Mouse (Mus musculus) Patski (cell line): ENCODE data around the gene Farp1. TPM values are rescaled to one million over a fixed set of nuclear protein-coding genes. Genes with fewer than 3 reads are reported as not detected.

Experiments used
- ATAC-seq: fragments of 100-300 bp; one replicate; pipeline ENCODE4 v1.8.0; 2021
- CTCF ChIA-PET: fragments of 350-600 bp; sonication (Branson Sonifier 250); formaldehyde crosslinking; loops from one replicate; lab custom pipeline; 2022; ENCODE audit warnings: inconsistent platforms; lab: Charles Lee
- POLR2A ChIA-PET: fragments of 350-600 bp; sonication (Branson Sonifier 250); formaldehyde crosslinking; loops from one replicate; lab custom pipeline; 2022; ENCODE audit warnings: antibody characterized with exemption, inconsistent platforms; lab: Charles Lee
- DNase-seq: peaks from one replicate; pipeline ENCODE4 v3.0.0-alpha.2; 2011; ENCODE audit warnings: low read depth, low spot score
- H3K27me3 ChIP-seq: fragments of 371-371 bp; one replicate; pipeline ENCODE4 v1.5.1; 2021
- CTCF ChIP-seq: fragments of 100-300 bp; IDR thresholded peaks from one replicate; pipeline ENCODE4 v1.5.1; 2021
- in situ Hi-C: fragments of 300-500 bp; cut with MboI; formaldehyde crosslinking; loops from 3 replicates; pipeline ENCODE4 v1.11.1; 2018; ENCODE audit warnings: low pct_unique_long_range_greater_than_20kb, mixed read lengths
- polyA plus RNA-seq: library from polyadenylated mRNA; unstranded; gene quantifications from one replicate; pipeline ENCODE4 v1.2.3, GENCODE M21; 2021

Gene Farp1
- polyA plus RNA-seq, 1 experiment from 2014 or later = 96.8 TPM

GRCm38 (mm10) chr14:121214636-121215257, 179.7 kb downstream of the Farp1 start:
- POLR2A ChIA-PET = interaction anchor here (1.2 to 1.6 kb wide), 2 partner anchors 32 to 179 kb away, joined by 3 to 4 read pairs; partner anchors contain the start of gene Farp1
- no peak for TF ChIP-seq CTCF
- CTCF ChIA-PET = no interaction called here
- ATAC-seq (no peak), DNase-seq (no peak)
- H3K27me3 ChIP-seq = no peaks in the 10 kb centered on the region
- in situ Hi-C loops = no loop called here

- ATAC-seq = no peak
- TF ChIP-seq CTCF = no peak
- in situ Hi-C loops = no loop called here
- ChIA-PET CTCF (no interaction called here), POLR2A (no interaction called here)
- no peaks in the 10 kb centered on the region for H3K27me3 ChIP-seq
- DNase-seq = no peak
These were observed 180.8 kb downstream of the Farp1 start for GRCm38 (mm10) chr14:121215817-121216216.

- ATAC-seq (peak; percentile 21), DNase-seq (no peak)
- no peaks in the 10 kb centered on the region for H3K27me3 ChIP-seq
- POLR2A ChIA-PET = no interaction called here
- in situ Hi-C loops = no loop called here
- TF ChIP-seq CTCF = no peak
- CTCF ChIA-PET = no interaction called here
These were observed 181.7 kb downstream of the Farp1 start for GRCm38 (mm10) chr14:121216672-121217071.

DNA sequence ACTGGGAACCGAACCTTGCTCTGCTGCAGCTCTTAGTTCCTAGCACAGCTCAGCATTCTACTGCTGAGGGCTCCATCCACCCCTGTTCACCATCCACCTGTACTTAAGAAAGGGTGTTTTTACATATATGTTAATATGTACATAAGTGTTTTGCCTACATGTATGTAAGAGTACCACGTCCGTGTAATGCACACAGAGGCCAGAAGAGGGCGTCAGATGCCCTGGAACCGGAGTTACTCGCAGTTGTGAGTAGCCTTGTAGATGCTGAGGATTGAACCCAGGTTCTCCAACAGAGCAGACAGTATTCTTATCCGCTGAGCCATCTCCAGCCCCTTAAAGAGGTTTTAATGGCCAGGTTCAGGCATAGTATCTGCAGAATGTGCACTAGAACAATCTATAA, 183.6 kb downstream of the Farp1 start:
- no peaks in the 10 kb centered on the region for H3K27me3 ChIP-seq
- in situ Hi-C loops = no loop called here
- ChIA-PET POLR2A (interaction anchor here (0.6 kb wide), 2 partner anchors 20 to 158 kb away, joined by 3 to 7 read pairs; no protein-coding TSS in a partner anchor), CTCF (interaction anchor here (0.8 to 1.5 kb wide), 4 partner anchors 27 to 183 kb away, joined by 3 to 6 read pairs (median 3); partner anchors contain the start of gene Farp1)
- DNase-seq = no peak
- peak; percentile 70 for TF ChIP-seq CTCF
- no peak for ATAC-seq

GRCm38 (mm10) chr14:121219226-121220039, 184.4 kb downstream of the Farp1 start:
- ATAC-seq (no peak), DNase-seq (no peak)
- CTCF ChIA-PET = interaction anchor here (0.8 to 1.5 kb wide), 4 partner anchors 29 to 184 kb away, joined by 3 to 6 read pairs (median 3); partner anchors contain the start of gene Farp1
- in situ Hi-C loops = no loop called here
- POLR2A ChIA-PET = interaction anchor here (0.7 kb wide), 1 partner anchor 126 kb away, joined by 3 read pairs; no protein-coding TSS in a partner anchor
- H3K27me3 ChIP-seq = no peaks in the 10 kb centered on the region
- TF ChIP-seq CTCF = no peak

- DNase-seq = no peak
- ChIA-PET CTCF (interaction anchor here (0.8 to 1.0 kb wide), 2 partner anchors 40 to 99 kb away, joined by 3 read pairs; no protein-coding TSS in a partner anchor), POLR2A (interaction anchor here (0.7 kb wide), 1 partner anchor 127 kb away, joined by 3 read pairs; no protein-coding TSS in a partner anchor)
- no peak for ATAC-seq
- in situ Hi-C loops = no loop called here
- no peak for TF ChIP-seq CTCF
- H3K27me3 ChIP-seq = no peaks in the 10 kb centered on the region
These were observed 185.0 kb downstream of the Farp1 start for GRCm38 (mm10) chr14:121220040-121220322.

- ChIA-PET CTCF (interaction anchor here (0.7 to 1.0 kb wide), 3 partner anchors 17 to 99 kb away, joined by 3 read pairs; no protein-coding TSS in a partner anchor), POLR2A (no interaction called here)
- peak; percentile 39 for TF ChIP-seq CTCF
- in situ Hi-C loops = no loop called here
- no peak for DNase-seq
- no peak for ATAC-seq
- no peaks in the 10 kb centered on the region for H3K27me3 ChIP-seq
These were observed 185.7 kb downstream of the Farp1 start for GRCm38 (mm10) chr14:121220723-121221122.

DNA sequence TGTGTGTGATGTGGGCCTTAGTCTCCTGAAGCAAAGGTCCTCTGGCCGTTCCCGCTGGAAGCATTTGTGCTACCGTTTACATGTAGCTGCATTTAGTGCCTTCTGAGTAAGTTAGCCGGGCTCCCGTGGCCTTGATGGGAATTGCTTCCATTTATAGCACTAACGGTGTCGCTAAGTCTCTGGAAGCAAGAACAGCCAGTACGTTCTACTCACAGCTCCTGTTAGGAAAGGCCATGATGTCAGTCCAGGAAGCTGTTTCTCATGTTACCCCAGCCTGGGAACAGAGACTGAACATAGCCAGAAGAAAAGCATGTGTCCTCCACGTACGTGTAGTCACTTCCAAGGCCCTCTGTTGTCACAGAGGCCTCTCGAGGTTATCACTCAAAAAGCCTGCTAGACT, 190.8 kb downstream of the Farp1 start:
- DNase-seq (no peak), ATAC-seq (no peak)
- POLR2A ChIA-PET = interaction anchor here (1.0 to 1.2 kb wide), 2 partner anchors 21 to 144 kb away, joined by 3 to 4 read pairs; no protein-coding TSS in a partner anchor
- CTCF ChIA-PET = interaction anchor here (0.9 to 1.3 kb wide), 3 partner anchors 23 to 281 kb away, joined by 3 read pairs; no protein-coding TSS in a partner anchor
- H3K27me3 ChIP-seq = no peaks in the 10 kb centered on the region
- TF ChIP-seq CTCF = no peak
- in situ Hi-C loops = no loop called here

DNA sequence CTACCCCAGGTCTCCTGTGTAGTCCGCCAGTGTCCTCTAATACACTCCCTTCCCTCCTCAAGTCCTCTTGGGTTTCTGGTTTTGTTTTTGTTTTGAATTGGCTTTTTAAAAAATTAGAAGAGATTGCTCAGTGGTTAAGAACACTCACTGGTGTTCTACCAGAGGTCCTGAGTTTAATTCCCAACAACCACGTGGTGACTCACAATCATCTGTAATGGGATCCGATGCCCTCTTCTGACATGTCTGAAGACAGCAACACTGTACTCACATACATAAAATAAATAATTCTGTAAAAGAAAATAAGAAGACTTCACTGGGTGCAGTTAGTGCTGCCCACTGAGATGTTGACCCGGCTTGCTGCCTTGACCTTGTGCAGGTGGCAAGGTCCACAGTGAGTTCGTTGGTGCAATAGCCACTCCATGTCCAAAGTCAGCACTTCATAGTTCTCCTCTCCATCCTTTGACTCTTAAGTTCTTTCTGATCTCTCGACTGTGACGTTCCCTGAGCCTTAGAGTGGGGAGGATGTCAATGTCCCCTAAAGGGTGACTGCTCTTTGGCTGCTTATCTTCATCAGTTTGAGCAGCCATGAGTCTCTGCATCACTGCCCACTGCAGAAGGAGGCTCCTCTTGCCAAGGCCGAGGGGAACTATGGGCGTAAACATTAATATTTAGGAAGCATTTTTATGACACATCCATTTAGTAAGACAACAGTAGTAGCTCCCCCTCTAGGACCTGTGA, 194.2 kb downstream of the Farp1 start:
- ChIA-PET POLR2A (no interaction called here), CTCF (no interaction called here)
- DNase-seq = no peak
- TF ChIP-seq CTCF = no peak
- ATAC-seq = no peak
- in situ Hi-C loops = no loop called here
- H3K27me3 ChIP-seq = no peaks in the 10 kb centered on the region

- no peak for TF ChIP-seq CTCF
- no peaks in the 10 kb centered on the region for H3K27me3 ChIP-seq
- no peak for ATAC-seq
- POLR2A ChIA-PET = no interaction called here
- in situ Hi-C loops = no loop called here
- DNase-seq = no peak
- CTCF ChIA-PET = interaction anchor here (1.4 kb wide), 1 partner anchor 9 kb away, joined by 4 read pairs; no protein-coding TSS in a partner anchor
These were observed 196.2 kb downstream of the Farp1 start for GRCm38 (mm10) chr14:121231232-121231631.
